Mouse (Mus musculus): ENCODE data around the gene Gm17018.

Gm17018 gene

DNA sequence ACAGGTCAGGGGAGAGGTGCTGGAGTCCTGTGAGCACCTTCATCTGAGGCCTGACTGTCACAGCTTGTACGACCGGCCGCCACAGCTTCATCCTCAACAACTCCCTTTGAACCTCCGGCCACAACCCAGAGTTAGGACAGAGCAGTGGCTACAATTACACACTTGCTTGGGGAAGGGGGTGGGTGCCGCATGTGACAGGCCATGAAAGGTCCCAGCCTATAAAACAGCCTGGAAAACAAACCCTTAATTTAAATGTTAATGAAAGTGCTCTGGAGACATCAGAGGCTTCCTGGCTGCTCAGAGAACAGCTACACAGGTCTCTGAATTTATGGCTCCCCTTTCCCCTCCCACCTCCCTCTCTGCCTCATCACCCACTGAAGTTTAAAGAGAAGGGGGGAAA lies 61.7 kb downstream of the Gm17018 start:
- no peak for DNase-seq (ENCODE audit: low read depth)

DNA sequence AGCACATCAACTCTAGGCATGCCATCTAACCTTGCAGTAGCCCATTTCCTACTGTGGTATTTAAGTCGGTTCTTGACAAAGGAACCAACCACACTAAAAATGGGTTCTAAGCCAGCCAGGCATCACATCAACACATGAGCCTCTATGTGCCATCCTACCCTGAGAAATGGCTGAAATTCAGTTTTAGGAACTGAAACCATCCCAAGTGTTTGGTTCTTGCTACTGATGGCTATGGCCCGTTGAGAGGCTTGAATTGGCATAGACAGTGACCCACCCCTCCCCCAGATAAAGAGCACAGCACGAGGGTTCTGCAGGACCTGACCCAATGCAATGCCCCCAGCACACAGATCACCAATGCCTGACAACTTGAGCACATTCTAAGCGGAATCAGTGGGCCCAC lies 63.3 kb downstream of the Gm17018 start:
- DNase-seq (ENCODE audit: low read depth), result no peak

DNA sequence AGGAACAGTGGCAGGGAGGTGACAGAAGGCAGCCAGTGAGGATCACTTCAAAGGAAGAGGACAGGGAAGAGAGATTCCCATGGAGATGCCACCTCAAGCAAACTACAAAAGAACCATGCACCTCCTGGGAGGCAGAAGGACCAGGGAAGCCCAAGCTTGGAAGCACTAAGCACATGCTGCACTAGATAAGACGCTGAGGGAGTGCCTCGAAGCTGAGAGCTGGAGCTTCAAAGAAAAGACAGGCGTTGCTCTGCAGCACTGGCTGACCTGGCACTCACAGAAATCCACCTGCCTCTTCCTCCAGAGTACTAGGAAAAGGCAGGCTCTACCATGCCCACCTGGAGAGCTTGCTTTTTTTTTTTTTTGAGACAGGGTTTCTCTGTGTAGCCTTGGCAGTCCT lies 66.6 kb downstream of the Gm17018 start:
- no peak for DNase-seq (ENCODE audit: low read depth)

DNA sequence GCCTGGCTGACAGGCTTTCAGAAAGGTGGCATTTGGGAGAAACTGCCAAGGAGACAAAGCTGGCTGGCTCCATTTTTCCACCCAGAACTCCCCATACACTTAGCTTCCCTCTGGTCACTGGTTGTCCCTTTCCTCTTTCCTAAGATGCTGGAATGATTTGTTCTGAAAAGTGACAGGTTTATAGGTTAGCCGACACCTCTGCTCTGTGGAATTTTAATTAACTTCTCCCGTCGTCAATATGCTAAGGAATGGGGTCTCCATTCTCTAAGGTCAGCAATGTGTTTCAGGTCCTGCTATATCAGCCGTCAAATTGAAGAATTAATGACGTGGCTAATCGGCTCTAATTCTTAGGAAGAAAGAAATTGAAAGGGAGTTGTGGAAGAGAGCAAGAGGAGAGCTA lies 68.2 kb downstream of the Gm17018 start:
- no peak for DNase-seq (ENCODE audit: low read depth)

DNA sequence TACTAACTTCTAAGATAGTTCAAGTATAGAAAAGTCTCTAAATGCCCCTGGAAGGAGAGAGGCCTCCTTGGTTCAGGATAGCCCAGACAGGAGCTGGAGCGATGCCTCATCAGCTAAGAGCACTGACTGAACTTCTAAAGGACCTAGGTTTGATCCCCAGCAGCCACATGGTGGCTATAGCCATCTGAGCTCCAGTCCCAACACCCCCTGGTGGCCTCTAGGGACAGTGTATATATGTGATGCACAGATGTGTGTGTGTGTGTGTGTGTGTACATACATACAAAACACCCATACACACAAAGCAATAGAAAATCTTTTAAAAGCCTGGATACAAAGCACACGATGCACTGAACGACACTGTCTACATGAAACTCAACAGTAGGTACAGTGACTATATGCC lies 68.8 kb downstream of the Gm17018 start:
- DNase-seq (ENCODE audit: low read depth), result peak; percentile 58

Data from 416B (cell line).